Mouse (Mus musculus): ENCODE measurements around the gene Babam2. TPM values are rescaled to one million over a fixed set of nuclear protein-coding genes. Genes with fewer than 3 reads are reported as not detected.
"Not testable (repeated sequence)": the region's sequence is repeated elsewhere in the genome, so short reads cannot be mapped to it uniquely, and the experiment has no call there.

The Babam2 gene
- polyA plus RNA-seq, 1 experiment: 18.4 TPM

DNA sequence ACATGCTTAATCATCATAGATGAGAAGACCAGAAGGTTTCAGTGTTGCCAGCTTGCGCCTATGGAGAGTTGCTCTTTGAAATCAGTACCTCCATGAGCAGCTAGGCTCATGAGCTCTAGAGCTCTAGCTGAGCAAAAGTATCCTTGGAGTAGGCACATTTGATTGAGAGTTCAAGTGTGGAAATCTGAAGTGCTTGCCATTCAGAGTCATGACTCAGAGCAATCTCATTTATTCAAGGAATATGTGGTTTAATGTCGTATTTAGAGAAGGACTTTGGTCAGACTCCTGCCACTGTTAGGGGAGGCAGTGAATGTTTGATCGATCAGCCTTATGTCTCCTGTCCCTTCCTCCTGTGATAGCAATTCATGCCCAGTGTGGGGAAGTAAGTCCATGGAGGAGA lies 147.4 kb downstream of the Babam2 start:
- Histone ChIP-seq H3K4me3 (ENCODE audit: low read depth, low read length) (no peak overlapping the region), H3K4me1 (ENCODE audit: control insufficient read depth, insufficient read depth, insufficient read length, low read length) (peaks cover 4% of the 10 kb centered on the region; the same call in 1 of the 2 replicates), H3K36me3 (ENCODE audit: control insufficient read depth, insufficient read depth, low read length) (no peaks in the 10 kb centered on the region), H3K27me3 (ENCODE audit: control insufficient read depth, insufficient read depth, low read length) (no peaks in the 10 kb centered on the region), H3K27ac (ENCODE audit: insufficient read depth, low read depth, low read length) (no peak overlapping the region)
- no peak for TF ChIP-seq CTCF (IDR thresholded peaks at IDR 0.05; ENCODE audit: extremely low read depth, insufficient read length, insufficient replicate concordance, low read depth, low read length)
- WGBS: 50% methylated on average over 3 of the region's 3 CpGs

- no peaks in the 10 kb centered on the region for H3K27me3 ChIP-seq (ENCODE audit: control insufficient read depth, insufficient read depth, low read length)
- no peaks in the 10 kb centered on the region for H3K36me3 ChIP-seq (ENCODE audit: control insufficient read depth, insufficient read depth, low read length)
- H3K4me3 ChIP-seq (ENCODE audit: low read depth, low read length): no peak overlapping the region
- TF ChIP-seq POLR2A (IDR thresholded peaks at IDR 0.05; ENCODE audit: low read depth, low read length): no peak
- no peak for TF ChIP-seq CTCF (IDR thresholded peaks at IDR 0.05; ENCODE audit: extremely low read depth, insufficient read length, insufficient replicate concordance, low read depth, low read length)
- peaks cover 4% of the 10 kb centered on the region; the same call in 1 of the 2 replicates for H3K4me1 ChIP-seq (ENCODE audit: control insufficient read depth, insufficient read depth, insufficient read length, low read length)
- H3K27ac ChIP-seq (ENCODE audit: insufficient read depth, low read depth, low read length): no peak overlapping the region
These were observed 149.5 kb downstream of the Babam2 start for GRCm38 (mm10) chr5:31846971-31847370.

DNA sequence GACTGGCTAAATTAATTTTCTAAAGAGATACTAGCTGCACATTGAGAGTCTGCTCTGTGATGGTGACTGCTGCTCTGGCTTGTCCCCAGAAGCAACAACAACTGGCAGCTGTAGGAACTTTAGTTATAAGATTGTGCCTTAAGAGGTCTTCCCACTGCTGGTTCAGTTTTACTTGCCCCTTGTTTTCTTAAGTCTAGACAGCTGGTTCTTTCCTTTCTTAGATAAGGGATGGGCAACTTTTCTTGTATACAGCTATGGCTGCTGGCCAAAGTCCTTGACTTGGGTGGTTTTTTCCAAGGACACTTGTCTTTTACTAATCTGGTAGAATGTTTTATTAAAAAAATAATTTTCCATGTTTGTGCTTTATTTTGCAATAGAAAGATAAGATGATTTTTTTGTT lies 151.5 kb downstream of the Babam2 start:
- Histone ChIP-seq H3K27me3 (ENCODE audit: control insufficient read depth, insufficient read depth, low read length) (no peaks in the 10 kb centered on the region), H3K4me3 (ENCODE audit: low read depth, low read length) (no peak overlapping the region), H3K27ac (ENCODE audit: insufficient read depth, low read depth, low read length) (no peak overlapping the region), H3K4me1 (ENCODE audit: control insufficient read depth, insufficient read depth, insufficient read length, low read length) (peaks cover 4% of the 10 kb centered on the region; the same call in 1 of the 2 replicates), H3K36me3 (ENCODE audit: control insufficient read depth, insufficient read depth, low read length) (no peaks in the 10 kb centered on the region)
- TF ChIP-seq POLR2A (IDR thresholded peaks at IDR 0.05; ENCODE audit: low read depth, low read length): no peak
- TF ChIP-seq CTCF (IDR thresholded peaks at IDR 0.05; ENCODE audit: extremely low read depth, insufficient read length, insufficient replicate concordance, low read depth, low read length): no peak

DNA sequence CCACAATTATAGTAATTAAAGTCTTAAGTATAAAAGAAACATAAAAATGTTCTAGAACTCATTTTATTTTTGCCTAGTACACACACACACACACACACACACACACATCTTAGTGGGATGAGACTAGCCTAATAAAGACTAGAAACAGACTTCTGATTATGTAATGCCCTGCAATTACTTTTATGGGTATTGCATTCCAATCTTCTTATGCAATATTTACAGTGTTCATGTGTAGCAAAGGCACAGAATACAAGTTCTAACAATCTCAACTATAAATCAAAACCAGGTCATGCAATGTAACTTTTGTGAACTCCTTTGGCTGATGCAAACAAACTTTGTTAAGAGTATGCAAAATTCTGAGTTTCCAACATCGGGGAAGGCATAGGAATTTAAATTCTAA lies 155.3 kb downstream of the Babam2 start:
- Histone ChIP-seq H3K27me3 (ENCODE audit: control insufficient read depth, insufficient read depth, low read length) (no peaks in the 10 kb centered on the region), H3K27ac (ENCODE audit: insufficient read depth, low read depth, low read length) (no peak overlapping the region), H3K4me3 (ENCODE audit: low read depth, low read length) (no peak overlapping the region), H3K4me1 (ENCODE audit: control insufficient read depth, insufficient read depth, insufficient read length, low read length) (no peaks in the 10 kb centered on the region), H3K36me3 (ENCODE audit: control insufficient read depth, insufficient read depth, low read length) (no peaks in the 10 kb centered on the region)
- TF ChIP-seq CTCF (IDR thresholded peaks at IDR 0.05; ENCODE audit: extremely low read depth, insufficient read length, insufficient replicate concordance, low read depth, low read length) (no peak), POLR2A (IDR thresholded peaks at IDR 0.05; ENCODE audit: low read depth, low read length) (no peak)
- WGBS: 72% methylated on average over 1 of the region's 1 CpGs

- H3K27me3 ChIP-seq (ENCODE audit: control insufficient read depth, insufficient read depth, low read length): no peaks in the 10 kb centered on the region
- H3K27ac ChIP-seq (ENCODE audit: insufficient read depth, low read depth, low read length): no peak overlapping the region
- TF ChIP-seq POLR2A (IDR thresholded peaks at IDR 0.05; ENCODE audit: low read depth, low read length): no peak
- no peak for TF ChIP-seq CTCF (IDR thresholded peaks at IDR 0.05; ENCODE audit: extremely low read depth, insufficient read length, insufficient replicate concordance, low read depth, low read length)
- no peaks in the 10 kb centered on the region for H3K4me1 ChIP-seq (ENCODE audit: control insufficient read depth, insufficient read depth, insufficient read length, low read length)
- no peaks in the 10 kb centered on the region for H3K36me3 ChIP-seq (ENCODE audit: control insufficient read depth, insufficient read depth, low read length)
- WGBS: 97% methylated on average over 1 of the region's 1 CpGs
- H3K4me3 ChIP-seq (ENCODE audit: low read depth, low read length): no peak overlapping the region
These were observed 156.3 kb downstream of the Babam2 start for GRCm38 (mm10) chr5:31853831-31854230.

DNA sequence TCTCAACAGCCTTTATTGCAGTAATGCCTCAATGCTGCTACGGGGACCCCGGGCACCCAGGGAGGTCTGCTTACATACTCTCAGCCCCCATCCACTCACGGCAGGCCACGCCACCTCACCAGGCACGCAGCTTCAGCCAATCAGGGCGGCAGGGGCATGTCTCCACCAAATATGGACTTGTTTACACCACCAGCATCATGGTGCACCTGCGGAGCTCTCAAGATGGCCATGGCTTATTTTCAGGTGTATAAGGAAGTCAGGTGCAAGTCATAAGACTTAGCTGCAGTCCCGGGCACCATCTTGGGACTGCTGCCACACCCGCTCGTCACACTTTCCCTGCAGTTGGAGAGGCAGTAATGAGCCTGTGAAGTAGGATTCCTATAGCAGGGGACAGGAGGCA lies 161.4 kb downstream of the Babam2 start:
- H3K4me3 ChIP-seq (ENCODE audit: low read depth, low read length); H3K4me1 ChIP-seq (ENCODE audit: control insufficient read depth, insufficient read depth, insufficient read length, low read length); H3K27ac ChIP-seq (ENCODE audit: insufficient read depth, low read depth, low read length); H3K27me3 ChIP-seq (ENCODE audit: control insufficient read depth, insufficient read depth, low read length); H3K36me3 ChIP-seq (ENCODE audit: control insufficient read depth, insufficient read depth, low read length): not testable (repeated sequence)
- 89% methylated on average over 10 of the region's 10 CpGs for WGBS

GRCm38 (mm10) chr5:31860426-31860825 lies 162.9 kb downstream of the Babam2 start:
- H3K27me3 ChIP-seq (ENCODE audit: control insufficient read depth, insufficient read depth, low read length): no peaks in the 10 kb centered on the region
- H3K36me3 ChIP-seq (ENCODE audit: control insufficient read depth, insufficient read depth, low read length): no peaks in the 10 kb centered on the region
- TF ChIP-seq POLR2A (IDR thresholded peaks at IDR 0.05; ENCODE audit: low read depth, low read length): no peak
- no peak for TF ChIP-seq CTCF (IDR thresholded peaks at IDR 0.05; ENCODE audit: extremely low read depth, insufficient read length, insufficient replicate concordance, low read depth, low read length)
- no peak overlapping the region for H3K27ac ChIP-seq (ENCODE audit: insufficient read depth, low read depth, low read length)
- H3K4me1 ChIP-seq (ENCODE audit: control insufficient read depth, insufficient read depth, insufficient read length, low read length): peaks cover 4% of the 10 kb centered on the region; the same call in 1 of the 2 replicates
- WGBS: 76% methylated on average over 1 of the region's 1 CpGs
- no peak overlapping the region for H3K4me3 ChIP-seq (ENCODE audit: low read depth, low read length)

Data from small intestine, adult 2 months (tissue).